Comparison of ENCODE assay signal across 25 mouse cellular contexts in the genomic region with DNA sequence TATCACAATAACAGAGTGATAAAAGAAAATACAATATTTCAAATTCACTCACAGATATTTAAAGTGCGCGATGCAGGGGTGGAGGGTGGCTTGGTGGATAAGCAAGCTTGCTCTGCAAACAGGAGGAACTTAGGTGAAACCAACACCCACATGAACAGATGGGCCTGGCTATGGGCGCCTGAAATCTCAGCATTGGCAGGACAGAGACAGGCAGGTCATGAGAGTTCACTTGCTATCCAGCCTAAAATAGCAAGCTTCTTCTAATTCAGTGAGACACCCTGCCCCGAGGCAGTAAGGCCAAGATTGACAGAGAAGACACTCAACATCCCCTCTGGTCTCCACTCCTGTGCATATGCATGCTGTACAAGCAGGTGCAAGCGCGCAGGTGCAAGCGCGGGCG. TPM values are rescaled to one million over a fixed set of nuclear protein-coding genes. Genes with fewer than 3 reads are reported as not detected.
A peak's percentile ranks its signal among the peaks of the same experiment; 100 is the strongest.
DNase-seq lines count a peak whose midpoint lies in the region; TF ChIP-seq lines count a peak whose summit lies in the region.
"Had no signal": no experiment of that assay in that cellular context is flagged by ENCODE, and none has a peak within 500 bp of the region (broad histone marks: within the 10 kb centered on the region; RNA-seq: fewer than 3 reads in every experiment).

No protein-coding gene starts in this region.

- no peaks in the 10 kb centered on the region for H3K9me3 ChIP-seq in ES-E14 (ENCODE audit: control insufficient read depth, insufficient read depth, low read depth, low read length)
- H3K9me3 ChIP-seq: embryonic facial prominence, embryonic 10.5 days; embryonic facial prominence, embryonic 15.5 days; forebrain, embryonic 12.5 days; limb, embryonic 12.5 days; liver, embryonic 15.5 days; neural tube, embryonic 15.5 days had no signal

- peaks cover 11% of the 10 kb centered on the region for H3K4me1 ChIP-seq in cerebellum, adult 2 months (ENCODE audit: control insufficient read depth, insufficient read depth, low read length)
- peaks cover 0 to 4% of the 10 kb centered on the region in 2 experiments; a peak in 1 of 4 replicates for H3K4me1 ChIP-seq in ES-E14 (ENCODE audit: control insufficient read depth in 2 of 2, insufficient read depth in 2 of 2, low read length in 2 of 2, poor library complexity in 1 of 2)
- H3K4me1 ChIP-seq: embryonic facial prominence, embryonic 15.5 days; forebrain, embryonic 12.5 days; liver, embryonic 15.5 days had no signal

- WGBS in cerebellum, adult 2 months, result 71% methylated on average over 9 of the region's 9 CpGs

- no peak overlapping the region for H3K27ac ChIP-seq in cerebellum, adult 2 months (ENCODE audit: insufficient read depth, low read length)
- H3K27ac ChIP-seq in ES-E14 (ENCODE audit: insufficient read depth, low read depth, low read length, poor library complexity, severe bottlenecking), result no peak overlapping the region
- H3K27ac ChIP-seq: embryonic facial prominence, embryonic 10.5 days; embryonic facial prominence, embryonic 15.5 days; forebrain, embryonic 12.5 days; hindbrain, embryonic 14.5 days; limb, embryonic 12.5 days; liver, embryonic 15.5 days; neural tube, embryonic 15.5 days had no signal

- no peak overlapping the region for H3K4me3 ChIP-seq in cerebellum, adult 2 months (replicated peaks; ENCODE audit: insufficient read depth, low read depth, low read length)
- no peak overlapping the region for H3K4me3 ChIP-seq in ES-E14 (ENCODE audit: insufficient read depth in 1 of 2, low read depth in 1 of 2, low read length in 2 of 2, poor library complexity in 1 of 2, severe bottlenecking in 1 of 2)
- H3K4me3 ChIP-seq: embryonic facial prominence, embryonic 10.5 days; embryonic facial prominence, embryonic 15.5 days; forebrain, embryonic 12.5 days; limb, embryonic 12.5 days; liver, embryonic 15.5 days; neural tube, embryonic 15.5 days had no signal

- no peaks in the 10 kb centered on the region for H3K27me3 ChIP-seq in cerebellum, adult 2 months (ENCODE audit: control insufficient read depth, insufficient read depth, low read length)
- H3K27me3 ChIP-seq: embryonic facial prominence, embryonic 15.5 days; forebrain, embryonic 12.5 days; limb, embryonic 12.5 days; liver, embryonic 15.5 days; neural tube, embryonic 15.5 days had no signal

- peak; percentile 15 to 45 for DNase-seq in cerebellum, adult 2 months
- no peak for DNase-seq in cerebellum, adult 18-20 months
- DNase-seq in gastrocnemius, adult 18-20 months (ENCODE audit: low spot score), result peak; percentile 50
- DNase-seq in gastrocnemius, postnatal 4 days (ENCODE audit: low spot score in 2 of 2), result no peak
- peak; percentile 9 for DNase-seq in ES-E14 (ENCODE audit: low read depth, low spot score)
- peak; percentile 76 for DNase-seq in skeletal muscle tissue, adult 2 months (ENCODE audit: low read depth, low spot score)
- DNase-seq in left cerebral cortex, postnatal 10 days (ENCODE audit: extremely low spot score in 1 of 2, low spot score in 2 of 2), result no peak
- no peak for DNase-seq in adrenal gland, postnatal 14 days
- DNase-seq: adrenal gland, adult 8-10 months; forebrain, postnatal 0 days; heart, postnatal 36 days; kidney, postnatal 14 days; layer of hippocampus, adult 9-11 months; lung, embryonic 14.5 days; lung, postnatal 14 days; midbrain, embryonic 14.5 days; thymus, adult 2 months; thymus, postnatal 36 days had no signal

- in situ Hi-C loops in ES-E14 (cut with MboI; ENCODE audit: low sequenced_read_pairs in 2 of 2, unreplicated experiment in 2 of 2), result no loop called here

- intact Hi-C loops in left cerebral cortex, postnatal 10 days (cut with DNase I), result no loop called here

- TF ChIP-seq CTCF in cerebellum, adult 2 months (IDR thresholded peaks at IDR 0.05; ENCODE audit: borderline replicate concordance, insufficient read depth, low read depth, low read length), result no peak

- no peaks in the 10 kb centered on the region for H3K36me3 ChIP-seq in ES-E14 (ENCODE audit: control insufficient read depth, insufficient read depth, low read length, poor library complexity, severe bottlenecking)
- H3K36me3 ChIP-seq: embryonic facial prominence, embryonic 10.5 days; embryonic facial prominence, embryonic 15.5 days; forebrain, embryonic 12.5 days; limb, embryonic 12.5 days; liver, embryonic 15.5 days; neural tube, embryonic 15.5 days had no signal

- TF ChIP-seq POLR2A in cerebellum, adult 2 months (IDR thresholded peaks at IDR 0.05; ENCODE audit: borderline replicate concordance, insufficient read depth, low read length), result no peak

- H3K9ac ChIP-seq in ES-E14 (ENCODE audit: insufficient read depth, low read depth, low read length, poor library complexity, severe bottlenecking), result no peak overlapping the region
- H3K9ac ChIP-seq: embryonic facial prominence, embryonic 15.5 days; forebrain, embryonic 12.5 days; forebrain, postnatal 0 days; hindbrain, embryonic 14.5 days; limb, embryonic 12.5 days; liver, embryonic 15.5 days; lung, embryonic 14.5 days; neural tube, embryonic 15.5 days had no signal

TF ChIP-seq in ES-E14, 5 proteins besides CTCF, POLR2A, EP300 and RAD21:
- TF ChIP-seq ZNF384 (IDR thresholded peaks at IDR 0.05; ENCODE audit: low read depth, low read length) (no peak), CHD2 (IDR thresholded peaks at IDR 0.05; ENCODE audit: low read depth, low read length) (no peak), HCFC1 (IDR thresholded peaks at IDR 0.05; ENCODE audit: borderline replicate concordance, insufficient read depth, low read length) (no peak), MAFK (IDR thresholded peaks at IDR 0.05; ENCODE audit: insufficient read depth, low read depth, low read length) (no peak)

RNA-seq across cellular contexts. Expression of a gene that starts 23.8 kb away (rescaled TPM):
- 5.2 and 5.8 TPM in 2 replicates for polyA plus RNA-seq in cerebellum, adult 2 months (2012; rRNA removed)
- 1 to 10 TPM; 5.4 to 9.9 TPM for total RNA-seq in gastrocnemius, adult 18-20 months (2021)
- total RNA-seq in gastrocnemius, postnatal 4 days (2021), result 10 to 100 TPM; 18.0 to 23.7 TPM
- 23.6 and 29.4 TPM in 2 replicates for total RNA-seq in ES-E14 (2012; rRNA removed)
- 10 to 100 TPM in 1 of 2 experiments, 1 to 10 TPM in 1; 9.5 to 10.7 TPM for total RNA-seq in left cerebral cortex, postnatal 10 days (2021)
- 27.0 and 34.8 TPM in 2 replicates for total RNA-seq in adrenal gland, postnatal 14 days (2021)

Comparison
In these comparisons a context has a peak if more than half of its experiments do, and no peak if none do; other contexts are left out.
1. DNase-seq: peak in cerebellum, adult 2 months (2 of 2), gastrocnemius, adult 18-20 months (single experiment), ES-E14 (single experiment) and skeletal muscle tissue, adult 2 months (single experiment); none in cerebellum, adult 18-20 months (0 of 2), gastrocnemius, postnatal 4 days (0 of 2), left cerebral cortex, postnatal 10 days (0 of 2) and adrenal gland, postnatal 14 days (single experiment).